Mouse (Mus musculus): ENCODE data around the gene Nhlrc2. TPM values are rescaled to one million over a fixed set of nuclear protein-coding genes. Genes with fewer than 3 reads are reported as not detected.

The Nhlrc2 gene
- polyA plus RNA-seq, 1 experiment: 27.8 TPM

GRCm38 (mm10) chr19:56590250-56590649 is 42.2 kb downstream of the Nhlrc2 start:
- Histone ChIP-seq H3K27me3 (ENCODE audit: control insufficient read depth, insufficient read depth, low read length, poor library complexity, severe bottlenecking) (no peaks in the 10 kb centered on the region), H3K4me3 (ENCODE audit: low read depth, low read length) (no peak overlapping the region), H3K27ac (ENCODE audit: insufficient read depth, low read length) (no peak overlapping the region), H3K9ac (ENCODE audit: low read depth, poor library complexity, severe bottlenecking) (no peak overlapping the region), H3K36me3 (ENCODE audit: control insufficient read depth, insufficient read depth, low read length, poor library complexity, severe bottlenecking) (peaks cover 5% of the 10 kb centered on the region), H3K4me1 (ENCODE audit: control insufficient read depth, insufficient read depth, low read length) (no peaks in the 10 kb centered on the region), H3K9me3 (replicated peaks; ENCODE audit: control insufficient read depth, insufficient read depth, low read length, poor library complexity, severe bottlenecking) (no peaks in the 10 kb centered on the region)
- TF ChIP-seq POLR2A (IDR thresholded peaks at IDR 0.05; ENCODE audit: insufficient read depth, low read length): no peak
- no peak for TF ChIP-seq EP300 (IDR thresholded peaks at IDR 0.05; ENCODE audit: insufficient read depth, low read depth, low read length)
- no peak for TF ChIP-seq CTCF (IDR thresholded peaks at IDR 0.05; ENCODE audit: low read depth, low read length)

GRCm38 (mm10) chr19:56592472-56592871 is 44.4 kb downstream of the Nhlrc2 start:
- Histone ChIP-seq H3K27ac (ENCODE audit: insufficient read depth, low read length) (no peak overlapping the region), H3K9ac (ENCODE audit: low read depth, poor library complexity, severe bottlenecking) (no peak overlapping the region), H3K4me1 (ENCODE audit: control insufficient read depth, insufficient read depth, low read length) (no peaks in the 10 kb centered on the region), H3K4me3 (ENCODE audit: low read depth, low read length) (no peak overlapping the region), H3K36me3 (ENCODE audit: control insufficient read depth, insufficient read depth, low read length, poor library complexity, severe bottlenecking) (peaks cover 8% of the 10 kb centered on the region), H3K9me3 (replicated peaks; ENCODE audit: control insufficient read depth, insufficient read depth, low read length, poor library complexity, severe bottlenecking) (no peaks in the 10 kb centered on the region), H3K27me3 (ENCODE audit: control insufficient read depth, insufficient read depth, low read length, poor library complexity, severe bottlenecking) (no peaks in the 10 kb centered on the region)
- TF ChIP-seq CTCF (IDR thresholded peaks at IDR 0.05; ENCODE audit: low read depth, low read length) (no peak), EP300 (IDR thresholded peaks at IDR 0.05; ENCODE audit: insufficient read depth, low read depth, low read length) (no peak), POLR2A (IDR thresholded peaks at IDR 0.05; ENCODE audit: insufficient read depth, low read length) (no peak)

GRCm38 (mm10) chr19:56599996-56600395 is 51.9 kb downstream of the Nhlrc2 start:
- Histone ChIP-seq H3K9me3 (replicated peaks; ENCODE audit: control insufficient read depth, insufficient read depth, low read length, poor library complexity, severe bottlenecking) (no peaks in the 10 kb centered on the region), H3K36me3 (ENCODE audit: control insufficient read depth, insufficient read depth, low read length, poor library complexity, severe bottlenecking) (peaks cover 3% of the 10 kb centered on the region; the same call in 1 of the 2 replicates), H3K9ac (ENCODE audit: low read depth, poor library complexity, severe bottlenecking) (no peak overlapping the region), H3K27ac (ENCODE audit: insufficient read depth, low read length) (no peak overlapping the region), H3K4me1 (ENCODE audit: control insufficient read depth, insufficient read depth, low read length) (no peaks in the 10 kb centered on the region), H3K27me3 (ENCODE audit: control insufficient read depth, insufficient read depth, low read length, poor library complexity, severe bottlenecking) (no peaks in the 10 kb centered on the region), H3K4me3 (ENCODE audit: low read depth, low read length) (no peak overlapping the region)
- TF ChIP-seq CTCF (IDR thresholded peaks at IDR 0.05; ENCODE audit: low read depth, low read length): no peak
- no peak for TF ChIP-seq POLR2A (IDR thresholded peaks at IDR 0.05; ENCODE audit: insufficient read depth, low read length)
- TF ChIP-seq EP300 (IDR thresholded peaks at IDR 0.05; ENCODE audit: insufficient read depth, low read depth, low read length): no peak

- Histone ChIP-seq H3K27ac (ENCODE audit: insufficient read depth, low read length) (no peak overlapping the region), H3K4me3 (ENCODE audit: low read depth, low read length) (no peak overlapping the region), H3K9ac (ENCODE audit: low read depth, poor library complexity, severe bottlenecking) (no peak overlapping the region), H3K9me3 (replicated peaks; ENCODE audit: control insufficient read depth, insufficient read depth, low read length, poor library complexity, severe bottlenecking) (no peaks in the 10 kb centered on the region), H3K27me3 (ENCODE audit: control insufficient read depth, insufficient read depth, low read length, poor library complexity, severe bottlenecking) (no peaks in the 10 kb centered on the region), H3K36me3 (ENCODE audit: control insufficient read depth, insufficient read depth, low read length, poor library complexity, severe bottlenecking) (peaks cover 3% of the 10 kb centered on the region; the same call in 1 of the 2 replicates), H3K4me1 (ENCODE audit: control insufficient read depth, insufficient read depth, low read length) (no peaks in the 10 kb centered on the region)
- TF ChIP-seq CTCF (IDR thresholded peaks at IDR 0.05; ENCODE audit: low read depth, low read length) (no peak), POLR2A (IDR thresholded peaks at IDR 0.05; ENCODE audit: insufficient read depth, low read length) (no peak), EP300 (IDR thresholded peaks at IDR 0.05; ENCODE audit: insufficient read depth, low read depth, low read length) (no peak)
Measured at GRCm38 (mm10) chr19:56600797-56601196, 52.7 kb downstream of the Nhlrc2 start.

GRCm38 (mm10) chr19:56601901-56602347 is 53.9 kb downstream of the Nhlrc2 start:
- TF ChIP-seq POLR2A (IDR thresholded peaks at IDR 0.05; ENCODE audit: insufficient read depth, low read length) (no peak), EP300 (IDR thresholded peaks at IDR 0.05; ENCODE audit: insufficient read depth, low read depth, low read length) (no peak), CTCF (IDR thresholded peaks at IDR 0.05; ENCODE audit: low read depth, low read length) (no peak)
- Histone ChIP-seq H3K27me3 (ENCODE audit: control insufficient read depth, insufficient read depth, low read length, poor library complexity, severe bottlenecking) (no peaks in the 10 kb centered on the region), H3K4me3 (ENCODE audit: low read depth, low read length) (no peak overlapping the region), H3K9ac (ENCODE audit: low read depth, poor library complexity, severe bottlenecking) (no peak overlapping the region), H3K27ac (ENCODE audit: insufficient read depth, low read length) (no peak overlapping the region), H3K36me3 (ENCODE audit: control insufficient read depth, insufficient read depth, low read length, poor library complexity, severe bottlenecking) (peaks cover 3% of the 10 kb centered on the region; the same call in 1 of the 2 replicates), H3K4me1 (ENCODE audit: control insufficient read depth, insufficient read depth, low read length) (no peaks in the 10 kb centered on the region), H3K9me3 (replicated peaks; ENCODE audit: control insufficient read depth, insufficient read depth, low read length, poor library complexity, severe bottlenecking) (no peaks in the 10 kb centered on the region)

- no peak overlapping the region for H3K9ac ChIP-seq (ENCODE audit: low read depth, poor library complexity, severe bottlenecking)
- H3K27me3 ChIP-seq (ENCODE audit: control insufficient read depth, insufficient read depth, low read length, poor library complexity, severe bottlenecking): no peaks in the 10 kb centered on the region
- H3K27ac ChIP-seq (ENCODE audit: insufficient read depth, low read length): no peak overlapping the region
- no peaks in the 10 kb centered on the region for H3K4me1 ChIP-seq (ENCODE audit: control insufficient read depth, insufficient read depth, low read length)
- no peaks in the 10 kb centered on the region for H3K36me3 ChIP-seq (ENCODE audit: control insufficient read depth, insufficient read depth, low read length, poor library complexity, severe bottlenecking)
- H3K4me3 ChIP-seq (ENCODE audit: low read depth, low read length): no peak overlapping the region
- H3K9me3 ChIP-seq (replicated peaks; ENCODE audit: control insufficient read depth, insufficient read depth, low read length, poor library complexity, severe bottlenecking): no peaks in the 10 kb centered on the region
- TF ChIP-seq EP300 (IDR thresholded peaks at IDR 0.05; ENCODE audit: insufficient read depth, low read depth, low read length) (no peak), CTCF (IDR thresholded peaks at IDR 0.05; ENCODE audit: low read depth, low read length) (no peak), POLR2A (IDR thresholded peaks at IDR 0.05; ENCODE audit: insufficient read depth, low read length) (no peak)
Measured at GRCm38 (mm10) chr19:56608946-56609345, 60.9 kb downstream of the Nhlrc2 start.

Data from ES-Bruce4 (cell line).